Mouse (Mus musculus) bone marrow macrophage, adult 2 months (primary cell): ENCODE results near the gene Gm21637. TPM values are rescaled to one million over a fixed set of nuclear protein-coding genes. Genes with fewer than 3 reads are reported as not detected.
"Not testable (repeated sequence)": the region's sequence is repeated elsewhere in the genome, so short reads cannot be mapped to it uniquely, and the experiment has no call there.

Source experiments
- H3K27ac ChIP-seq: 2 replicates; pipeline ENCODE4 v1.5.1; 2012; ENCODE audit warnings: low read depth, low read length; ENCODE audit not compliant: insufficient read depth
- H3K4me1 ChIP-seq: 2 replicates; pipeline ENCODE4 v1.6.1; 2012; ENCODE audit warnings: low read length; ENCODE audit not compliant: control insufficient read depth, insufficient read depth
- H3K4me3 ChIP-seq: 2 replicates; pipeline ENCODE4 v1.5.1; 2012; ENCODE audit warnings: mild to moderate bottlenecking, low read length, moderate library complexity; ENCODE audit not compliant: insufficient read depth
- polyA plus RNA-seq: library from polyadenylated mRNA; stranded (reverse); fragments of >200 nt; gene quantifications from 2 replicates; pipeline ENCODE4 v1.2.4, GENCODE M21; 2012; ENCODE audit not compliant: missing spikeins, insufficient read depth, insufficient read length

The Gm21637 gene
- polyA plus RNA-seq, result not detected in 2 replicates

GRCm38 (mm10) chrX:31961744-31962143, at the start of gene Gm21637:
Gene Gm21637 (plus strand): TSS chrX:31962044.
- not testable (repeated sequence) for H3K4me1 ChIP-seq, H3K27ac ChIP-seq, H3K4me3 ChIP-seq

Other genes with a start within 250 kb of the Gm21637 start
- gene Btbd35f25, start 244.9 kb upstream of the Gm21637 start, polyA plus RNA-seq, result not detected in 2 replicates
- gene Btbd35f22, start 85.8 kb downstream of the Gm21637 start, polyA plus RNA-seq, result not detected in 2 replicates